In genomic region chr3:115758455-115758912, GRCm38 (mm10) we compare ENCODE assay signal across 8 mouse cellular contexts. TPM values are rescaled to one million over a fixed set of nuclear protein-coding genes. Genes with fewer than 3 reads are reported as not detected.
DNase-seq lines count a peak whose midpoint lies in the region; ATAC-seq and TF ChIP-seq lines count a peak whose summit lies in the region.

No protein-coding gene starts in this region.

- H3K4me1 ChIP-seq in heart, adult 2 months (ENCODE audit: control insufficient read depth, insufficient read depth, low read length), result peaks cover 5% of the 10 kb centered on the region
- 0 out of 2 replicates have a peak, but pooled peaks cover 2% of the 10 kb centered on the region for H3K4me1 ChIP-seq in stomach, embryonic 14.5 days (ENCODE audit: control insufficient read depth, insufficient read depth, low read length)
- H3K4me1 ChIP-seq in forebrain, embryonic 12.5 days, result 0 out of 2 replicates have a peak, but pooled peaks cover 4% of the 10 kb centered on the region

- intact Hi-C loops in heart, adult 2 months (cut with DNase I), result no loop called here
- intact Hi-C loops in left cerebral cortex, postnatal 25 days (cut with DNase I), result no loop called here

- H3K79me2 ChIP-seq in heart, adult 2 months (replicated peaks; ENCODE audit: control insufficient read depth, insufficient read depth, low read length), result no peaks in the 10 kb centered on the region

- peak; percentile 77 for ATAC-seq in stomach, embryonic 14.5 days (ENCODE audit: insufficient number of reproducible peaks, insufficient read depth, low FRiP score, low read depth)
- ATAC-seq in forebrain, embryonic 12.5 days (ENCODE audit: low FRiP score), result no peak

- peak; percentile 40; the same call in 1 of the 2 replicates for TF ChIP-seq POLR2A in heart, adult 2 months (IDR thresholded peaks at IDR 0.05; ENCODE audit: insufficient read depth, low read depth, low read length)

- peaks cover 4% of the 10 kb centered on the region; the same call in 1 of the 2 replicates for H3K36me3 ChIP-seq in heart, adult 2 months (ENCODE audit: control insufficient read depth, insufficient read depth, low read length)
- no peaks in the 10 kb centered on the region for H3K36me3 ChIP-seq in stomach, embryonic 14.5 days (ENCODE audit: control insufficient read depth, insufficient read depth, low read length)
- no peaks in the 10 kb centered on the region for H3K36me3 ChIP-seq in forebrain, embryonic 12.5 days (replicated peaks)

- TF ChIP-seq EP300 in heart, adult 2 months (IDR thresholded peaks at IDR 0.05; ENCODE audit: insufficient read depth, low read depth, low read length), result 0 out of 2 replicates have a peak, but pooled peaks have one; percentile 50

- H3K9me3 ChIP-seq in stomach, embryonic 14.5 days (ENCODE audit: control insufficient read depth, low read depth, low read length), result no peaks in the 10 kb centered on the region
- H3K9me3 ChIP-seq in forebrain, embryonic 12.5 days, result no peaks in the 10 kb centered on the region

- peak overlapping the region; percentile 78 for H3K27ac ChIP-seq in heart, adult 2 months
- H3K27ac ChIP-seq in stomach, embryonic 14.5 days (ENCODE audit: low read length), result no peak overlapping the region
- no peak overlapping the region for H3K27ac ChIP-seq in forebrain, embryonic 12.5 days

- 15% methylated on average over 9 of the region's 9 CpGs for WGBS in heart, adult 2 months
- 8% methylated on average over 9 of the region's 9 CpGs for WGBS in stomach, embryonic 14.5 days
- 24% methylated on average over 9 of the region's 9 CpGs for WGBS in forebrain, embryonic 12.5 days

- DNase-seq in adrenal gland, adult 2 months, result peak; percentile 43
- no peak for DNase-seq in adrenal gland, postnatal 25 days
- DNase-seq in CD8-positive naive resting alpha-beta T cell, adult 2 months (ENCODE audit: low read depth in 2 of 2, low spot score in 2 of 2), result peak; percentile 22 to 38
- DNase-seq in heart, adult 2 months, result peak; percentile 67 to 74
- DNase-seq in liver, result peak; percentile 34
- DNase-seq in left cerebral cortex, postnatal 25 days (ENCODE audit: low spot score in 2 of 2), result no peak

- H3K4me3 ChIP-seq in heart, adult 2 months, result no peak overlapping the region
- H3K4me3 ChIP-seq in stomach, embryonic 14.5 days (ENCODE audit: low read depth, low read length), result no peak overlapping the region
- H3K4me3 ChIP-seq in forebrain, embryonic 12.5 days (replicated peaks), result no peak overlapping the region

- TF ChIP-seq CTCF in heart, adult 2 months (IDR thresholded peaks at IDR 0.05), result no peak

- peak overlapping the region; percentile 25; the same call in 1 of the 2 replicates for H3K4me2 ChIP-seq in stomach, embryonic 14.5 days (replicated peaks; ENCODE audit: low read depth, low read length)
- no peak overlapping the region for H3K4me2 ChIP-seq in forebrain, embryonic 12.5 days

- no peaks in the 10 kb centered on the region for H3K27me3 ChIP-seq in heart, adult 2 months (ENCODE audit: control insufficient read depth, insufficient read depth, low read length)
- no peaks in the 10 kb centered on the region for H3K27me3 ChIP-seq in stomach, embryonic 14.5 days (ENCODE audit: control insufficient read depth, insufficient read depth, low read length)
- H3K27me3 ChIP-seq in forebrain, embryonic 12.5 days, result no peaks in the 10 kb centered on the region

- no peak overlapping the region for H3K9ac ChIP-seq in heart, adult 2 months (ENCODE audit: low read depth, low read length)
- H3K9ac ChIP-seq in stomach, embryonic 14.5 days (replicated peaks; ENCODE audit: low read depth, low read length), result no peak overlapping the region
- H3K9ac ChIP-seq in forebrain, embryonic 12.5 days, result no peak overlapping the region

RNA-seq across cellular contexts. Expression of gene S1pr1, which starts 43.6 kb away (rescaled TPM):
- 10 to 100 TPM; 18.9 to 21.8 TPM for total RNA-seq in adrenal gland, adult 2 months (2021)
- 25.0 and 26.8 TPM in 2 replicates for polyA plus RNA-seq in adrenal gland, adult 2 months (2012; rRNA removed)
- total RNA-seq in adrenal gland, postnatal 25 days (2021), result 15.0 and 16.0 TPM in 2 replicates
- total RNA-seq in heart, adult 2 months (2021), result 10 to 100 TPM; 53.8 to 72.1 TPM
- 67.0 and 90.6 TPM in 2 replicates for polyA plus RNA-seq in heart, adult 2 months (2012; rRNA removed)
- 17.6 and 18.3 TPM in 2 replicates for polyA plus RNA-seq in stomach, embryonic 14.5 days (2014; fragmentation: Nextera tagmentation; extraction: Ambion mirVana)
- total RNA-seq in left cerebral cortex, postnatal 25 days (2021), result 10 to 100 TPM; 98.8 to 99.4 TPM
- polyA plus RNA-seq in forebrain, embryonic 12.5 days (2016; fragmentation: Nextera tagmentation; extraction: Ambion mirVana), result 31.1 and 31.9 TPM in 2 replicates

Comparison
In these comparisons a context has a peak if more than half of its experiments do, and no peak if none do; other contexts are left out.
1. DNase-seq: peak in adrenal gland, adult 2 months (single experiment), CD8-positive naive resting alpha-beta T cell, adult 2 months (2 of 2), heart, adult 2 months (2 of 2) and liver (single experiment); none in adrenal gland, postnatal 25 days (single experiment) and left cerebral cortex, postnatal 25 days (0 of 2).